Mouse (Mus musculus) neural tube, embryonic 10.5 days (tissue): Measurements from ENCODE around the gene Zbtb9.

ENCODE experiments used
- DNase-seq: peaks from one replicate; pipeline ENCODE4 v3.0.0-alpha.2; 2017; ENCODE audit warnings: low spot score; ENCODE audit errors: extremely low spot score

Gene Zbtb9

DNA sequence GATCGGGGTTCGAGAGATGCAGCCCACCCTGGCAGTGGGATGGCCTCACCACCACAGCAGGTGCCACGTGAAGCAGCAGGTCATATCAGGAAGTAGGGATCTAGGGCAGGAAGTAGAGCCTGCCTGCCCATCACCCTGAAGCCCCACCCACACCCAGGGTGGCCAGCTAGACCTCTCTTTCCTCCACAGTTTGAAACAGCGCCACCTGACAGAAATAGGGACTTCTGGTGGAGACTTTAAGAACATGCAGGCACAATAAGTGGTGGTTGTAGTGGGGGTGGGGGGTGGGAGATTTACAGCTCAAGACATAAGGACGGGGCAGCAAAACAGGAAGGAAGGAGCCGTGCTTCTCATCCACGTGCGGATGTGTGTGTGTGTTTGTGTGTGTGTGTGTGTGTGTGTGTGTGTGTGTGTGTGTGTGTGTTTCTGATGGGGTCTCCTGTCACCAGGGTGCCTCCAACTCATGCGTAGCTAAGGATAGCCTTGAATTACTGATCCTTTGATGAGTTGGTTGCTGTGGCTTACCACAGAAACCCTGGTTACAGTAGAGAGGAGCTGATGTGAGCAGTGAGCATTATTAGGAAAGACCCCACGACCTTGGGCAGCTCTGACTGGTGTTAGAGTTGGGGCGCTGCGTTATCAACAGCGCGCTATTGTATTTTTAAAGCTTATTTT is 39.2 kb downstream of the Zbtb9 start:
- no peak for DNase-seq

GRCm38 (mm10) chr17:27012909-27013308 is 39.9 kb downstream of the Zbtb9 start:
- no peak for DNase-seq

DNA sequence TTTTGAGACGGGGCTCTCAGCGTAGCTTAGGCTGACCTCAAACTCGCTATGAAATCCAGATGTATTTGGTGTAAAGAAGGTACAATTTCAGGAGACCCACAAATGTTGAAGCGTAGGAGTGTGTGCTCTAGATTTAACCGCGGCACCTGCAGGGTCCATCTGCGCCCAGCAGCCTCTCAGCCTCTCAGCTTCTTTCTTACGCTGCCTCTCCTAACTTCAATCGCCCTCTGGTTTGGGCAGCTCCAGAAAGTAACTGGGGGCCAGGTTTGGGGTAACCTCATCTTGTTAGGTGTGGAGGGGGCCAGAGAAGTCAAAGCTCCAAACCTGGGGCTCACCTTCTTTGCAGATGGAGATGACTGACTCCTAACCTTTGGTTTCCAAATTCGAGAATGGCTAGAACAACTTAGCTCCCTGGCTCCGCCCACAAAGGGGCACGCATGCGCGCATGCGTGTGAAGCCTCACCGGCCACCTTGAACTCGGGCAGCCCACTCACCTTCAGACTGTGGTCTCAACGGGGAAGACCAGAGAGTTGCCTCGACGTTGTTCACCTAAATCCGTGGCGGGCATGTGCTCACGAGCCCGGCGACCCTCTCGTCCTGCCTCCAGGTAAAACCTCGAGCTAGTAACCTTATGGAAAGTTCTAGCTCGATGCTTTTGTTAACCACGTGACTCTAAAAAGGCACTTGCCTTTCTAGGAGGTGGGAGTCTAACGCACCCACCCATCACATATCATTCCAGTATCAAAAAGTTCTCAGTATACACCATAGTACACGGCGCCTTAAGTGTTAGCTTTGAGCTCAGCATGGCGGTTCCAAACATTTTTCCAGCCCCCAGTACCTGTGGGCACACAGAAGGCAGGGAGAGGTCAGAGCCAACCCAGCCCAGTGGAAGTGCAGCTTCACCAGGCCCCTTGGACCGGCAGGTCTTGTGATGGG is 44.9 kb downstream of the Zbtb9 start:
- DNase-seq: peak; percentile 90

DNA sequence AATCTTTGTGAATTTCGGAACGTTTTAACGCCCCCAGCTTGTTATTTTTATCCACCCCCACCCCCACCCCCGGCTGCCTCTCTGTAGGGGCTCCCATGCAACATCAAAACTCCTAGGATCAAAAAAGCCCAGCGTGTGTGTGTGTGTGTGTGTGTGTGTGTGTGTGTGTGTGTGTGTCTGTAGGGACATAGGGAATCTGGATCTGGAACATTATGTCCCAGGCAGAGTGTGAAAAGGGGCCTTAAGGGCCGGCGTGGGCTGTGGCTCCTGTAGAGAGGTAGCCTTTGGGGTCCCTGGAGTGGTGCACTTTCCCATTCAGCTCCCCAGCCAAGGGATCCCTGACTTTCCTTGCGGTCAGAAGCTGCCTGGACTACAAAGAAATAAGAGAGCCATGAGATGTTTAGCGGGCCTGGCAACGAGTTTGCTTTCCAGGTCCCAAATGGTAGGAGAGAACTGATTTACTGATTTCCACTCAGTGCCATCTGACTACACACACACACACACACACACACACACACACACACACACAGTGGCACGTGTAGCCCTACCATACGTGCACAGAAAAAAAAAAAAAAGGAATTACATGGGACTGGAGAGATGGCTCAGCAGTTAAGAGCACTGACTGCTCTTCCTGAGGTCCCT is 45.7 kb downstream of the Zbtb9 start:
- no peak for DNase-seq

DNA sequence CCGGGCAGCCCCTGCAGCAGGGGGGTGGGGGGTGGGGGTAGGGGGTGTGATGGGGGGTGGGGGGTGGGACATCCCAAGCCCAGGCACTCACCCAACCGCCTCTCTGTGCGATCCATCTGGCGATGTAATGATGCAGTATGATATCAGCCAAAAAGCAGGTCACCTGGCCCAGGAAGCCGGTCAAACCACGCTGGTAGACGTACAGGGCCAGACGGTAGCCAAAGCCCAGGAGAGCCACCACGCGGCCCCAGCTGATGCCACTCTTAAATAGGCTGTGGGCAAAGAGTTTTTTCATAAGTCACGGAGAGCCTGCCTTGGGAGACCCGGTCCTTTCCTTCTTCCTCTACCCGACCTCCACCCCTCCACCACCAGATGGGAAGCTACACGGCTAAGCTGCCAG is 48.1 kb downstream of the Zbtb9 start:
- no peak for DNase-seq

GRCm38 (mm10) chr17:27021736-27022135 is 48.8 kb downstream of the Zbtb9 start:
- no peak for DNase-seq

GRCm38 (mm10) chr17:27023342-27023741 is 50.4 kb downstream of the Zbtb9 start:
- DNase-seq: no peak

GRCm38 (mm10) chr17:27025326-27025902 is 52.4 kb downstream of the Zbtb9 start:
- DNase-seq: no peak

- no peak for DNase-seq
Observed at GRCm38 (mm10) chr17:27025951-27026350, 53.0 kb downstream of the Zbtb9 start.

DNA sequence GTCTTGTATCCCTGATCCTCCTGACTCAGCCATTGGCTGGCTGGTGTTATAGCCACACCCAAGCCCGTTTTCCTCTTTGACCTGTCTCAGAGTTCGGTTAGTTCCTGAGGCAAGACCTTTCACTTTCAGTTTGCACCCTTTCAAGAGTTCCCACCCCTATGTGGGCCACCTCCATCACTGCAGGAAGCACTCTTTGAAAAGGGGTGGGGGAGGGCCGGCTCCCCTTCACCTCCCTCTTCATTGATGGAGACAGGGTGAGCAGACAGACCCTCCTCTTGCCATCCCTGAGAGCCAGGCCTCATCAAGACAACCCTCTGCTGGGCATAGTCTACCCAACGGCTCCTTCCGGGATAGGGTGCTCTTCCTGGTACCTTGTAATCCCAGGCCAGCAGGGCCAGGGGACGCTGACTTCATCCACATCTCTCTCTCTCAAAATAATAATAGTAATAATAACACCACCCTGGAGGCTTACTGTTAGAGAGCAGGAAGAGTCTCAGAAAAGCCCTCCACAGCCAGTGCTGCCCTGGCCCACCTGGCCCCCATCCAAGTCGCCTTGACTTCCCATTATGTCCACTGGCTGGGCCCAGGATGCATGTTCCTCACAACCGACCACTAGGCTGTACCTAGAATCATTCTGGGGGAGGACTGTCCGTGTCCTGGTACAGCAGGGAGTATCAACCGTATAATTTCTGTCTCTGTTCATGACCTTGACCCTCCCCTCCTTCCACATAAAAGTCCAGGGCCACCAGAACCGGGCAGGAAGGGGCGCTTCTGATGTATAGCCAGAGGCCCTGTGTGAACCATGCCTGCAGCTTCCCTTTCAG is 54.7 kb downstream of the Zbtb9 start:
- no peak for DNase-seq

DNA sequence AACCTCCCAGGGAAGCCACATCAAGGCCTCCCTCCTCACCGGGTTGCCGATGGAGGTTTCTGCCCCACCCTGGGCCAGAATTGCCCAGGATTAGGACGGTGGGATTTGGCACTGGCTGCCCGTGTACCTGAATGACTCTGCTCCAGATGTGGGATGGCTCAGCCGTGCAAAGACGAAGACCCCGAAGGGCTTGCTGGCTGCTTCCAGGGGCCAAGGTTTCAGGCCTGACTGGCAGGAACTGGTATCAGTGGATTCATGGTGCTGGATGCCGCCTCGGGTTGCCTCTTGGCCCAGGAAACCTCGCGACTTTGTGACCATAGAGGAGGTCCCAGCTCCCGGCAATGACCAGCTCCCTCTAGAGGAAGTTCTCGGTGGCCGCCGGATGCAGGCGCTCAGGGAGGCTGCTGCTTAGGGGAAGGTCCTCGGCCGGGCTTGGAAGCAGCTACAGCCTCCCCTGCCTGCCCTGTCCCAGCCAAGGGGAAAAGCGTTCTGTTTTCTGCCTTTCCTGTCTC is 55.4 kb downstream of the Zbtb9 start:
- peak; percentile 91 for DNase-seq

DNA sequence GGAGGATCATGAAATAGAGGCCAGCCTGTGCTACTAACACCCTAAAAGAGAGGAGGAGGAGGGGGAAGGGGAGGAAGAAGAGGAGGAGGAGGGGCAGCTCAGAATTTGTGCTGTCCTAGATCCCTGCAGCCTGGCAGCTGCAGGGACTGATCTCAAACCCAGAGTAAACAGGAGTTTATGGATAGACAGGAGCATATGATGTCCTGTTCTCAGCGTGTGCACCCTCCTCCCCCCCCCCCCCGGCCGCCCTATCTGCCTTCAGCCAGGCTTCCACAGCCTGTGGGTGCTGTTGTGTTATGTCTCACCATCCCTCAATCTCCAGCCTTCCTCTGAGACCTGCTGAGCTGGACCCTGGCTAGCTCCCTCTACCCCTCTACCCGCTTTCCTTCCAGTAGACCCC is 55.9 kb downstream of the Zbtb9 start, which contains the start of gene Bak1:
TSS of gene Bak1 (minus strand) at position 101 of the 400 bp plus-strand sequence.
- DNase-seq: no peak

- no peak for DNase-seq
Observed at GRCm38 (mm10) chr17:27029431-27029830, 56.5 kb downstream of the Zbtb9 start.

GRCm38 (mm10) chr17:27030896-27031295 is 57.9 kb downstream of the Zbtb9 start:
- no peak for DNase-seq

GRCm38 (mm10) chr17:27032328-27032727 is 59.4 kb downstream of the Zbtb9 start:
- DNase-seq: no peak

DNA sequence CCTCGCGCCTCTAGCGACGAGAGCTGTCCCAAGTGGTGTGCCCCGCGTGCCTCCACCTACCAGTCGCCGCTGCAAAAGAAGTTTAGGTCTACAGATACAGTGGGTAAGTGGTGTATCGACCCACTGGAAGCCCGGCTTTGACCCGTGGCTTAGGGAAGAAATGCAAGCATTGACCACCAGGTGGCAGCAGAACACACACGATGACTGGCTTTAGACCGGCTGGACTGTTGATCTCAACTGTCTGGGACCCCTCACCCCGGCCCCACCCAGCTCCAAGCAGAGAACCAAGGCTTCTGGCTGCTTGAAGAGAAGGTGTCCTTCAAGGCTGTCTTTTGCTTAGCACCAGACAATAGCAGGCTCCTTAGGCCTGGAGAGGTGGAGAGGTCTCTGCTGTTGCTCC is 59.9 kb downstream of the Zbtb9 start:
- DNase-seq: peak; percentile 91

DNA sequence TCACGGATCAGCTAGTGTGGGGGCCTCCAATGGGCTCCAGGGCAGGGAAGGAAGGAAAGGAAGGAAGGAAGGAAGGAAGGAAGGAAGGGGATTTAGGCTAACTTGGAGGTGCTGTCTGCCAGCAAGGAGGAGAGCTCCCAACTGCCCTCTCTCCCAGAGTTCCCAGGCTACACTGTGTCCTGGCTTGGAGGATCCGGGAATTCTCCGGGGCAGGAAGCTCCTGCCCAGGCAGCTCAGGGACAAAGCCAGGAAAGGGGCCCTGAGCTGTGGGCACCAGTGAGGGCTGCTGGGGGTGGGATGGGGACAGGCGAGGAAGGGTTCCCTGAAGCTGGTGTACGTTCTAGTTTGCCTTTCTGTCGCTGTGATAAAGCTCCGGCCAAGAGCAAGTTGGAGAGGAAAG is 63.5 kb downstream of the Zbtb9 start:
- DNase-seq: no peak

- DNase-seq: peak; percentile 17
Observed at GRCm38 (mm10) chr17:27038335-27039050, 65.5 kb downstream of the Zbtb9 start.

GRCm38 (mm10) chr17:27039432-27040102 is 66.6 kb downstream of the Zbtb9 start:
- DNase-seq: no peak
